Mouse (Mus musculus) layer of hippocampus, postnatal 14 days (tissue): ENCODE measurements around the gene Rfesd. TPM values are rescaled to one million over a fixed set of nuclear protein-coding genes. Genes with fewer than 3 reads are reported as not detected.

Source experiments
- DNase-seq, 2 experiments: peaks; one replicate each; pipeline ENCODE4 v3.0.0; 2021 to 2022; ENCODE audit warnings: low spot score in 2 of 2, mixed read lengths in 1 of 2
- total RNA-seq, 2 experiments: library from RNA; stranded (reverse); gene quantifications; 2 replicates each; pipeline ENCODE4 v1.2.3; 2021

The Rfesd gene
- total RNA-seq, 2 experiments from 2014 or later = 13.7 to 16.1 TPM

- DNase-seq = no peak
These were observed 26.1 kb downstream of the Rfesd start for GRCm38 (mm10) chr13:75992169-75993028.

- DNase-seq = no peak
These were observed 30.4 kb downstream of the Rfesd start for GRCm38 (mm10) chr13:75988096-75988495.

GRCm38 (mm10) chr13:75981901-75982300 is 36.6 kb downstream of the Rfesd start:
- DNase-seq = no peak

GRCm38 (mm10) chr13:75976649-75977048 is 41.9 kb downstream of the Rfesd start:
- DNase-seq = no peak

- DNase-seq = no peak
These were observed 42.3 kb downstream of the Rfesd start for GRCm38 (mm10) chr13:75976218-75976617.

GRCm38 (mm10) chr13:75975629-75976028 is 42.9 kb downstream of the Rfesd start:
- no peak for DNase-seq

- DNase-seq = no peak
These were observed 44.0 kb downstream of the Rfesd start for GRCm38 (mm10) chr13:75974481-75974880.

- no peak for DNase-seq
These were observed 51.7 kb downstream of the Rfesd start, which contains the start of gene Spata9 for GRCm38 (mm10) chr13:75966850-75967249. Gene Spata9, plus strand, starts transcription at chr13:75967150.

GRCm38 (mm10) chr13:75955357-75955992 is 63.0 kb downstream of the Rfesd start:
- no peak for DNase-seq

Other genes with a start within 250 kb of the Rfesd start
- gene Glrx, start 178.9 kb downstream of the Rfesd start, total RNA-seq = 10 to 100 TPM; 66.8 to 70.1 TPM
- 10 to 100 TPM; 21.3 to 22.6 TPM for gene Rhobtb3, start 74.8 kb downstream of the Rfesd start, total RNA-seq
- under 1 TPM in 1 of 2 experiments, not detected in 1; 0.60 TPM for gene Spata9, start 51.6 kb downstream of the Rfesd start, total RNA-seq
- 1 to 10 TPM; 2.9 to 3.3 TPM for gene Gpr150, start 38.3 kb upstream of the Rfesd start, total RNA-seq
- 1 to 10 TPM; 4.8 to 7.6 TPM for gene Arsk, start 79.9 kb upstream of the Rfesd start, total RNA-seq
- gene Ttc37, start 80.0 kb upstream of the Rfesd start, total RNA-seq = 10 to 100 TPM; 19.1 TPM